Comparison of ENCODE assay signal across 8 mouse cellular contexts in genomic region chr13:119631482-119632155, GRCm38 (mm10). TPM values are rescaled to one million over a fixed set of nuclear protein-coding genes. Genes with fewer than 3 reads are reported as not detected.
A peak's percentile ranks its signal among the peaks of the same experiment; 100 is the strongest.
DNase-seq lines count a peak whose midpoint lies in the region; ATAC-seq and TF ChIP-seq lines count a peak whose summit lies in the region.

No protein-coding gene starts in this region.

- TF ChIP-seq POLR2A in embryonic fibroblast, embryonic 13.5 days (IDR thresholded peaks at IDR 0.05; ENCODE audit: low read depth, low read length) = peak; percentile 75
- no peak for TF ChIP-seq POLR2A in spleen, adult 2 months (IDR thresholded peaks at IDR 0.05; ENCODE audit: low read depth, low read length)

- H3K36me3 ChIP-seq in limb, embryonic 12.5 days = no peaks in the 10 kb centered on the region
- H3K36me3 ChIP-seq in midbrain, embryonic 14.5 days (ENCODE audit: control insufficient read depth, insufficient read depth, low read length) = no peaks in the 10 kb centered on the region
- H3K36me3 ChIP-seq in spleen, adult 2 months (ENCODE audit: control insufficient read depth, insufficient read depth, low read length) = no peaks in the 10 kb centered on the region

- H3K9ac ChIP-seq in limb, embryonic 12.5 days (replicated peaks) = peak overlapping the region; percentile 64
- peak overlapping the region; percentile 45; the same call in 1 of the 2 replicates for H3K9ac ChIP-seq in midbrain, embryonic 14.5 days (replicated peaks; ENCODE audit: low read length)

- no peaks in the 10 kb centered on the region; the same call in 1 of the 2 replicates for H3K4me1 ChIP-seq in embryonic fibroblast, embryonic 13.5 days (ENCODE audit: control insufficient read depth, insufficient read depth, low read length)
- no peaks in the 10 kb centered on the region for H3K4me1 ChIP-seq in limb, embryonic 12.5 days (replicated peaks)
- H3K4me1 ChIP-seq in midbrain, embryonic 14.5 days (ENCODE audit: control insufficient read depth, insufficient read depth, low read length) = no peaks in the 10 kb centered on the region
- H3K4me1 ChIP-seq in spleen, adult 2 months (ENCODE audit: control insufficient read depth, insufficient read depth, insufficient read length) = no peaks in the 10 kb centered on the region

- H3K27ac ChIP-seq in embryonic fibroblast, embryonic 13.5 days (ENCODE audit: insufficient read depth, low read length) = no peak overlapping the region
- H3K27ac ChIP-seq in limb, embryonic 12.5 days = no peak overlapping the region
- H3K27ac ChIP-seq in midbrain, embryonic 14.5 days (replicated peaks; ENCODE audit: low read depth, low read length) = 0 out of 2 replicates have a peak overlapping the region, but pooled peaks have one; percentile 37
- H3K27ac ChIP-seq in spleen, adult 2 months (ENCODE audit: insufficient read depth, low read length) = no peak overlapping the region

- H3K4me2 ChIP-seq in limb, embryonic 12.5 days = peak overlapping the region; percentile 60
- H3K4me2 ChIP-seq in midbrain, embryonic 14.5 days (ENCODE audit: low read length) = peak overlapping the region; percentile 59

- no peaks in the 10 kb centered on the region for H3K9me3 ChIP-seq in limb, embryonic 12.5 days
- H3K9me3 ChIP-seq in midbrain, embryonic 14.5 days (ENCODE audit: control insufficient read depth, low read length) = no peaks in the 10 kb centered on the region

- peak; percentile 88 for ATAC-seq in limb, embryonic 12.5 days (ENCODE audit: insufficient number of reproducible peaks, insufficient read depth, low FRiP score, low TSS enrichment, low read depth)
- peak; percentile 96 for ATAC-seq in midbrain, embryonic 14.5 days (ENCODE audit: low FRiP score, low TSS enrichment)

- no peaks in the 10 kb centered on the region; the same call in 1 of the 2 replicates for H3K27me3 ChIP-seq in limb, embryonic 12.5 days
- H3K27me3 ChIP-seq in midbrain, embryonic 14.5 days (ENCODE audit: control insufficient read depth, insufficient read depth, low read length) = no peaks in the 10 kb centered on the region
- H3K27me3 ChIP-seq in spleen, adult 2 months (ENCODE audit: control insufficient read depth, insufficient read depth, low read length) = no peaks in the 10 kb centered on the region

- peak overlapping the region; percentile 27 for H3K4me3 ChIP-seq in embryonic fibroblast, embryonic 13.5 days (ENCODE audit: insufficient read depth, low read length)
- H3K4me3 ChIP-seq in limb, embryonic 12.5 days (replicated peaks) = peak overlapping the region; percentile 54
- H3K4me3 ChIP-seq in midbrain, embryonic 14.5 days (replicated peaks; ENCODE audit: low read depth, low read length) = peak overlapping the region; percentile 48
- H3K4me3 ChIP-seq in spleen, adult 2 months (ENCODE audit: extremely low read depth, insufficient read depth, insufficient read length) = peak overlapping the region; percentile 60

- TF ChIP-seq CTCF in embryonic fibroblast, embryonic 13.5 days (IDR thresholded peaks at IDR 0.05; ENCODE audit: borderline replicate concordance, insufficient read depth, low read length) = no peak
- no peak for TF ChIP-seq CTCF in spleen, adult 2 months (IDR thresholded peaks at IDR 0.05; ENCODE audit: extremely low read depth, insufficient read depth, insufficient read length, insufficient replicate concordance)

- DNase-seq in spleen, adult 18-20 months = peak; percentile 64 to 69
- no peak for DNase-seq in spleen, adult 12 weeks (ENCODE audit: low spot score)
- peak; percentile 71 to 79 for DNase-seq in heart, adult 9 months (ENCODE audit: low spot score in 2 of 2)
- peak; percentile 78 to 83 for DNase-seq in kidney, adult 8-10 months
- DNase-seq in midbrain, embryonic 14.5 days = peak; percentile 98
- DNase-seq in spleen, adult 2 months (ENCODE audit: low read depth in 1 of 2, low spot score in 2 of 2) = peak; percentile 63 to 77

- WGBS in limb, embryonic 12.5 days = 14% methylated on average over 28 of the region's 33 CpGs
- 3% methylated on average over 33 of the region's 33 CpGs for WGBS in midbrain, embryonic 14.5 days
- 11% methylated on average over 33 of the region's 33 CpGs for WGBS in spleen, adult 2 months

RNA-seq across cellular contexts. Expression of gene Ccl28, which starts 8.0 kb away (rescaled TPM):
- polyA plus RNA-seq in embryonic fibroblast, embryonic 13.5 days (2011; ENCODE audit: insufficient read length, low read depth, missing spikeins) = 1.7 and 1.9 TPM in 2 replicates
- polyA plus RNA-seq in limb, embryonic 12.5 days (2016; fragmentation: Nextera tagmentation; extraction: Ambion mirVana) = 0.05 and 0.15 TPM in 2 replicates
- 0.22 and 0.43 TPM in 2 replicates for polyA plus RNA-seq in midbrain, embryonic 14.5 days (2014; fragmentation: Nextera tagmentation; extraction: Ambion mirVana)
- not detected in 2 replicates for polyA plus RNA-seq in spleen, adult 2 months (2012; rRNA removed)

RNA-seq across cellular contexts. Expression of gene Hmgcs1, which starts 58.6 kb away (rescaled TPM):
- 166 and 168 TPM in 2 replicates for polyA plus RNA-seq in embryonic fibroblast, embryonic 13.5 days (2011; ENCODE audit: insufficient read length, low read depth, missing spikeins)
- 195 and 197 TPM in 2 replicates for polyA plus RNA-seq in limb, embryonic 12.5 days (2016; fragmentation: Nextera tagmentation; extraction: Ambion mirVana)
- polyA plus RNA-seq in midbrain, embryonic 14.5 days (2014; fragmentation: Nextera tagmentation; extraction: Ambion mirVana) = 432 and 511 TPM in 2 replicates
- 7.1 and 7.9 TPM in 2 replicates for polyA plus RNA-seq in spleen, adult 2 months (2012; rRNA removed)

Comparison
In these comparisons a context has a peak if more than half of its experiments do, and no peak if none do; other contexts are left out.
1. RNA of gene Hmgcs1, which starts 58.6 kb away (polyA plus RNA-seq): 432 to 511 TPM in midbrain, embryonic 14.5 days, 195 to 197 TPM in limb, embryonic 12.5 days and 166 to 168 TPM in embryonic fibroblast, embryonic 13.5 days; 7.1 to 7.9 TPM in spleen, adult 2 months; every median in the first group is over 10 times any median in the second.
2. Peak in every context shown above with its lines, with median percentiles within 50 percentile points of each other: H3K4me3 ChIP-seq.